Comparison of ENCODE assay signal across 8 mouse cellular contexts in genomic region chr19:36926553-36927236, GRCm38 (mm10). TPM values are rescaled to one million over a fixed set of nuclear protein-coding genes. Genes with fewer than 3 reads are reported as not detected.
DNase-seq lines count a peak whose midpoint lies in the region; ATAC-seq and TF ChIP-seq lines count a peak whose summit lies in the region.

No protein-coding gene starts in this region.

- peak overlapping the region; percentile 81 for H3K4me2 ChIP-seq in kidney, embryonic 14.5 days (replicated peaks; ENCODE audit: low read depth, low read length)
- H3K4me2 ChIP-seq in forebrain, postnatal 0 days (ENCODE audit: low read depth), result peak overlapping the region; percentile 93

- H3K79me2 ChIP-seq in macrophage (ENCODE audit: inconsistent target), result peaks cover 88% of the 10 kb centered on the region

- H3K4me1 ChIP-seq in kidney, embryonic 14.5 days (ENCODE audit: control insufficient read depth, insufficient read depth, low read length), result peaks cover 12% of the 10 kb centered on the region
- H3K4me1 ChIP-seq in forebrain, postnatal 0 days (ENCODE audit: insufficient read depth), result 0 out of 2 replicates have a peak, but pooled peaks cover 7% of the 10 kb centered on the region

- H3K27ac ChIP-seq in kidney, embryonic 14.5 days (ENCODE audit: low read depth, low read length), result peak overlapping the region; percentile 92
- peak overlapping the region; percentile 95 for H3K27ac ChIP-seq in forebrain, postnatal 0 days (ENCODE audit: low read depth, low read length)
- peak overlapping the region; percentile 78 for H3K27ac ChIP-seq in macrophage

- peak overlapping the region; percentile 89 for H3K9ac ChIP-seq in kidney, embryonic 14.5 days (ENCODE audit: low read depth, low read length)
- H3K9ac ChIP-seq in forebrain, postnatal 0 days, result peak overlapping the region; percentile 87

- no peaks in the 10 kb centered on the region for H3K27me3 ChIP-seq in kidney, embryonic 14.5 days (ENCODE audit: control insufficient read depth, insufficient read depth, low read length)
- H3K27me3 ChIP-seq in forebrain, postnatal 0 days (ENCODE audit: insufficient read depth, low read length), result no peaks in the 10 kb centered on the region

- H3K36me3 ChIP-seq in kidney, embryonic 14.5 days (ENCODE audit: control insufficient read depth, insufficient read depth, low read length), result no peaks in the 10 kb centered on the region
- H3K36me3 ChIP-seq in forebrain, postnatal 0 days (ENCODE audit: insufficient read depth), result no peaks in the 10 kb centered on the region
- H3K36me3 ChIP-seq in macrophage (ENCODE audit: inconsistent target), result no peaks in the 10 kb centered on the region

- H3K4me3 ChIP-seq in kidney, embryonic 14.5 days (ENCODE audit: low read length), result peak overlapping the region; percentile 93
- H3K4me3 ChIP-seq in forebrain, postnatal 0 days (ENCODE audit: low read depth, low read length), result peak overlapping the region; percentile 91
- H3K4me3 ChIP-seq in macrophage (ENCODE audit: inconsistent target), result peak overlapping the region; percentile 77

- TF ChIP-seq CTCF in forebrain, postnatal 0 days (IDR thresholded peaks at IDR 0.05; ENCODE audit: low read depth), result no peak

- WGBS in kidney, embryonic 14.5 days, result 2% methylated on average over 26 of the region's 26 CpGs
- 2% methylated on average over 26 of the region's 26 CpGs for WGBS in forebrain, postnatal 0 days
- WGBS in macrophage (ENCODE audit: missing documents), result 2% methylated on average over 26 of the region's 26 CpGs

- H3K9me3 ChIP-seq in kidney, embryonic 14.5 days (ENCODE audit: control insufficient read depth, low read length), result no peaks in the 10 kb centered on the region
- no peaks in the 10 kb centered on the region for H3K9me3 ChIP-seq in forebrain, postnatal 0 days (ENCODE audit: low read length)

- intact Hi-C loops in left cerebral cortex, postnatal 36 days (cut with DNase I), result no loop called here

- ATAC-seq in kidney, embryonic 14.5 days (ENCODE audit: low FRiP score, low TSS enrichment), result no peak
- ATAC-seq in forebrain, postnatal 0 days, result no peak
- ATAC-seq in frontal cortex, adult (ENCODE audit: low TSS enrichment), result no peak; the same call in 1 of the 2 replicates

- no peak for DNase-seq in kidney, adult 18-20 months
- peak; percentile 46 for DNase-seq in Muller cell, postnatal 12 days (ENCODE audit: inconsistent ontology term)
- DNase-seq in forebrain, postnatal 0 days, result no peak
- DNase-seq in embryo, embryonic 10 days (ENCODE audit: low spot score), result no peak
- no peak for DNase-seq in left cerebral cortex, postnatal 36 days (ENCODE audit: low spot score in 2 of 2)

RNA-seq across cellular contexts. Expression of gene Btaf1, which starts 0.8 kb away (rescaled TPM):
- 9.1 and 19.0 TPM in 2 replicates for polyA plus RNA-seq in kidney, embryonic 14.5 days (2014; fragmentation: Nextera tagmentation; extraction: Ambion mirVana)
- 23.0 and 25.0 TPM in 2 replicates for total RNA-seq in forebrain, postnatal 0 days (2014; rRNA removed)
- 2.4 and 3.3 TPM in 2 replicates for polyA plus RNA-seq in forebrain, postnatal 0 days (2015; fragmentation: Nextera tagmentation; extraction: Ambion mirVana)
- 100 to 1,000 TPM; 125 to 377 (median 257) TPM for total RNA-seq in macrophage (2018; cell fraction: chromatin; rRNA removed)
- 10 to 100 TPM; 28.4 to 48.4 (median 38.2) TPM for total RNA-seq in macrophage (2018; cell fraction: cytosol; rRNA removed)
- total RNA-seq in macrophage (2018; cell fraction: nucleus; rRNA removed), result 100 to 1,000 TPM in 24 of 26 experiments, 10 to 100 TPM in 2; 96.8 to 236 (median 158) TPM
- polyA plus RNA-seq in macrophage (2018), result 25.6 to 27.0 TPM (median 25.6 TPM) in 3 replicates
- 10 to 100 TPM; 20.1 to 27.6 TPM for total RNA-seq in left cerebral cortex, postnatal 36 days (2021)

RNA-seq across cellular contexts. Expression of gene Fgfbp3, which starts 7.3 kb away (rescaled TPM):
- 4.9 and 6.0 TPM in 2 replicates for polyA plus RNA-seq in kidney, embryonic 14.5 days (2014; fragmentation: Nextera tagmentation; extraction: Ambion mirVana)
- 33.0 and 44.8 TPM in 2 replicates for total RNA-seq in forebrain, postnatal 0 days (2014; rRNA removed)
- 40.0 and 41.6 TPM in 2 replicates for polyA plus RNA-seq in forebrain, postnatal 0 days (2015; fragmentation: Nextera tagmentation; extraction: Ambion mirVana)
- total RNA-seq in macrophage (2018; cell fraction: chromatin; rRNA removed), result 1 to 10 TPM in 17 of 26 experiments, under 1 TPM in 4, not detected in 5; 0.47 to 5.4 (median 1.4) TPM
- total RNA-seq in macrophage (2018; cell fraction: cytosol; rRNA removed), result 1 to 10 TPM; 2.0 to 5.0 (median 3.6) TPM
- total RNA-seq in macrophage (2018; cell fraction: nucleus; rRNA removed), result 10 to 100 TPM in 5 of 26 experiments, 1 to 10 TPM in 21; 1.1 to 17.4 (median 5.2) TPM
- polyA plus RNA-seq in macrophage (2018), result 3.0 to 4.6 TPM (median 3.6 TPM) in 3 replicates
- total RNA-seq in left cerebral cortex, postnatal 36 days (2021), result 1 to 10 TPM; 6.8 to 6.9 TPM
